Mouse (Mus musculus) macrophage (primary cell): ENCODE measurements around the gene Tgds. TPM values are rescaled to one million over a fixed set of nuclear protein-coding genes. Genes with fewer than 3 reads are reported as not detected.
"Not testable (repeated sequence)": the region's sequence is repeated elsewhere in the genome, so short reads cannot be mapped to it uniquely, and the experiment has no call there.

Experiments
- H3K27ac ChIP-seq: fragments of 350-480 bp; formaldehyde crosslinking; 2 replicates; pipeline ENCODE4 v1.9.0; 2021
- H3K36me3 ChIP-seq: fragments of 350-480 bp; formaldehyde crosslinking; 2 replicates; pipeline ENCODE4 v1.9.0; 2021; ENCODE audit errors: inconsistent target
- H3K4me3 ChIP-seq: fragments of 350-480 bp; formaldehyde crosslinking; 2 replicates; pipeline ENCODE4 v1.9.0; 2021; ENCODE audit errors: inconsistent target
- H3K79me2 ChIP-seq: fragments of 350-480 bp; formaldehyde crosslinking; 2 replicates; pipeline ENCODE4 v1.9.0; 2021; ENCODE audit errors: inconsistent target
- WGBS: methylation state at CpG from one replicate; pipeline ENCODE4 v1.1.7; 2026; ENCODE audit warnings: inconsistent platforms; ENCODE audit not compliant: missing documents; 5-methylcytosine and 5-hydroxymethylcytosine counted together
- polyA plus RNA-seq: library from polyadenylated mRNA; stranded (reverse); fragments of 250-400 nt; gene quantifications from 3 replicates; pipeline ENCODE4 v1.2.4, GENCODE M21; 2018; ENCODE audit warnings: inconsistent platforms
- total RNA-seq, 78 experiments: library from RNA; depleted of rRNA; stranded (reverse); fragments of 250-400 nt; gene quantifications; 1 replicate in 9 of 78; 2 replicates in 24 of 78; 3 replicates in 43 of 78; 4 replicates in 2 of 78; pipeline ENCODE4 v1.2.4; 2018; ENCODE audit warnings: inconsistent platforms in 56 of 78

Tgds gene
- 10 to 100 TPM in 15 of 26 experiments, 1 to 10 TPM in 11; 1.3 to 33.7 (median 12.8) TPM for total RNA-seq (2018; cell fraction: chromatin; rRNA removed)
- 10 to 100 TPM in 21 of 26 experiments, 1 to 10 TPM in 5; 4.4 to 14.1 (median 12.2) TPM for total RNA-seq (2018; cell fraction: cytosol; rRNA removed)
- 10 to 100 TPM in 13 of 26 experiments, 1 to 10 TPM in 13; 3.0 to 33.2 (median 10.5) TPM for total RNA-seq (2018; cell fraction: nucleus; rRNA removed)
- 9.7 to 18.9 TPM (median 10.4 TPM) in 3 replicates for polyA plus RNA-seq

DNA sequence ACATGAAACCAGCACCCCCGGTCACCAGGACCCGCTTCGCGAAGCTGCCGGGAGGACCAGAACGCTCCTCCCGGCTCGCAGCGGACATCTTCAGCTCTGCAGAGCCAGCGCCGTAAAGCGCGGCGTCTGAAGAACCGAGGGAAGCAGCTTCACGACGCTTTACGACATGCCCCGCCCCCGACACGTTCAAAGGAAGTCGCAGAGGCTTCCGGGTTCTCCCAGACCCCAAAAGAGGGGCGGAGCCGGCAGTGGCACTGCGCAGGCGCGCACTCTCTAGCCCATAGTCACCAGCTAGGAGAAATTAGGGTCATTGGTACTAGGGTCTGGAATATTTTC, at the start of gene Tgds:
Gene Tgds (minus strand): TSS at position 114 of the 336 bp plus-strand sequence.
- peak within 1 kb of the TSS; percentile 99 for H3K4me3 ChIP-seq
- H3K27ac ChIP-seq, result peak within 1 kb of the TSS; percentile 32
- peaks cover 12% of the 10 kb centered on the region; the same call in 1 of the 2 replicates for H3K79me2 ChIP-seq
- peaks cover 22% of the 10 kb centered on the region for H3K36me3 ChIP-seq
- WGBS, result under 1% methylated on average over 28 of the region's 28 CpGs

DNA sequence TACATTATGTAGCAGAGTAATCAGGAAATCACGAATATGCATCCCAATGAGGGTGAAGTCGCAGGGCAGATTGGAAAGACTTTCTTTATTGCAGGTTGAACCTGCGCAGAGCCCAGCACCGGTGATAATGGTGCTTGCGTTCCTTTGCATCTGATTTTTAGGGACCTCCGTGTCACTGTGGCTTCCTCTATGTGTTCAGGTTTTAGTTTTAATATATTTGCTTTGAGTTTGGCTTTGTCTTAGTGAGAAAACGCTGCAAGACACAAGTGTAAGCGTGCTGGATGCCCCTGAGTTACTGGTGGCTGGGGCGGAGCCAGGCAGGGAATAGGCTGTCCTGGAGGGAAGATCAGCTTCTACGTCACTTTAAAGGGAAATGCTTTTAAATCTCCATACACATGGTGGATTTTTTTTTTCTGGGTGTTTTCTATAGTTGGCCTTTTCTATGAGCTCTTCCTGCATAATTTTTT, 48.2 kb upstream of the Tgds start:
- Histone ChIP-seq H3K27ac (no peak overlapping the region), H3K79me2 (no peaks in the 10 kb centered on the region), H3K4me3 (peak overlapping the region; percentile 48), H3K36me3 (no peaks in the 10 kb centered on the region)
- 10% methylated on average over 10 of the region's 10 CpGs for WGBS

DNA sequence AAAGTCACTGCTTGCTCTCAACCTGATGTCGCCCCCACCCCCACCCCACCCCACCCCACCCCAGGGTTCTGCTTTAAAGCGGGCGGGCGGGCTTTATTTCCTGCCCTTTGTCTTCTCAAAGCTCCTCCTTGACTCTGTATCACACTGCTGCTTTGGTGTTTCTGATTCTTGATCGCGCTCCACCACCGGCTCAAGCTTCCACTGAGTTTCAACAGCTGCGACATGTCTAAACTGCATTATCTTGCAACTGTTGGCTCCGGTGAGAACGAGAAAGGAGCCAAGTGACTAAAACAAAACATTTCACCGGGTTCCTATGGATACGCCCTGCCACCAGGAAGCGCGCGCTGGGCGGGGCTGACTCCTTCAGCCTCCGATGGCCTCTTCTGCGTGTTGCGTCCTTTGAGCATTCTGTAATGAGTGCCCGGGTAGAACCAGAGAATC, 47.6 kb upstream of the Tgds start:
- WGBS, result 1% methylated on average over 19 of the region's 20 CpGs
- H3K79me2 ChIP-seq, result no peaks in the 10 kb centered on the region
- no peaks in the 10 kb centered on the region for H3K36me3 ChIP-seq
- H3K4me3 ChIP-seq, result peak overlapping the region; percentile 48
- no peak overlapping the region for H3K27ac ChIP-seq

DNA sequence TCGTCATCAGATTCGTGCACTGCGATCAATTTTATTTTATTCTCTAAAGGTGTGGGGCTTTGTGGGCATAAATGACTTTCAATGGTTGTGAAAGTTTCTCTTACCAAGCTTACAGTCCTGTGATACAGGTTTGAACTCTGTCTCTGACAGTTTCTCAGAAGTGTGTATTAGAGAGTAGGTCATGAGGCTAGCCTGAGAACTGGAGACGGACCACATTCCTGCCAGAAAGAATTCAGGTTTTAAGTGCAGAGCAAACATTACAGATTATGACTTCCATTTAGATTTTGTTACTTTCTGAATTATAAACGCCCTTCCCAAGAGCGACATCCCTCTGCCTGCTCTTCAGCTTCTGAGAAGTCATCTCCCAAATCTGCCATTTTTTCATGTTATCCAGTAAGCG, 47.1 kb upstream of the Tgds start:
- Histone ChIP-seq H3K27ac (no peak overlapping the region), H3K4me3 (peak overlapping the region; percentile 48), H3K36me3 (no peaks in the 10 kb centered on the region), H3K79me2 (no peaks in the 10 kb centered on the region)
- WGBS, result 52% methylated on average over 7 of the region's 7 CpGs

DNA sequence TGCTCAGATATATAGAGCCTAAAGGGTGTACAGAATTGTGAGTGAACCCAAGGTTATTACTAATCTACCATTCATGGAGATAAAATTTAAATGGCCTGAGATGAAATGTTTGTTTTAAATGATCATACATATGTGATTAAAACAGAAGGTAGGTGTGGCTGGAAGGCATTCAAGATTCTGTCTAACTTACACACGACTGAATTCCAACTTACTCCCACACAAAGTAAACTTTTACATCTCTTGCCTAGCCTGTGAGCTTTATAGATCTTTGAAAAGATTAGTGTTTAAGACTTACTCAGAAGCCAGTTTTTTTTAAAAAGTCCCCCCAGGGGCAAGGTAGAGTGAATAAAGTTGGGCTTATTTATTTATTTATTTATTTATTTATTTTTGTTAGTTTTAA, 46.7 kb upstream of the Tgds start:
- Histone ChIP-seq H3K79me2 (no peaks in the 10 kb centered on the region), H3K27ac (no peak overlapping the region), H3K36me3 (no peaks in the 10 kb centered on the region), H3K4me3 (no peak overlapping the region)
- 47% methylated on average over 1 of the region's 1 CpGs for WGBS

DNA sequence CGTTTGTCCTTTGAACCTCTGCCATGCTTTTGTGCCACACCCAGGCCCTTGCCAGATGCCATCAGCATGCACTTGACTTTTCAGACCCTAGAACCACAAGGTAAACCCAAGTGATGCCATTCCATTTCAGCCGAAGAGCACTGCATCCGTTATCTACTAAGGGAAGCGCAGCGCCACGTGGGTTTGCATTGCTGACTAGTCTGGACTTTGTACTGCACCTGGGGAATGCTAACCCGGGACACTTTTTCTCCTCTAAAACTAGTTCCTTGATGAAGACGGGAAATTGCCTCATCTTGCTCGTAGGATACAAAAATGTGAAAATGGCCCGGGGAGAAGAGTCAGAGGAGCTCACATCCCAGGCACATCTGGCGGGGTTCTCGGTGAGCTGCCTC, 43.1 kb upstream of the Tgds start:
- 88% methylated on average over 12 of the region's 12 CpGs for WGBS
- no peak overlapping the region for H3K4me3 ChIP-seq
- no peaks in the 10 kb centered on the region for H3K79me2 ChIP-seq
- no peaks in the 10 kb centered on the region for H3K36me3 ChIP-seq
- H3K27ac ChIP-seq, result no peak overlapping the region

- WGBS, result 93% methylated on average over 30 of the region's 30 CpGs
- H3K79me2 ChIP-seq, result no peaks in the 10 kb centered on the region
- H3K27ac ChIP-seq, result no peak overlapping the region
Measured at GRCm38 (mm10) chr14:118175071-118175693, 42.6 kb upstream of the Tgds start.

DNA sequence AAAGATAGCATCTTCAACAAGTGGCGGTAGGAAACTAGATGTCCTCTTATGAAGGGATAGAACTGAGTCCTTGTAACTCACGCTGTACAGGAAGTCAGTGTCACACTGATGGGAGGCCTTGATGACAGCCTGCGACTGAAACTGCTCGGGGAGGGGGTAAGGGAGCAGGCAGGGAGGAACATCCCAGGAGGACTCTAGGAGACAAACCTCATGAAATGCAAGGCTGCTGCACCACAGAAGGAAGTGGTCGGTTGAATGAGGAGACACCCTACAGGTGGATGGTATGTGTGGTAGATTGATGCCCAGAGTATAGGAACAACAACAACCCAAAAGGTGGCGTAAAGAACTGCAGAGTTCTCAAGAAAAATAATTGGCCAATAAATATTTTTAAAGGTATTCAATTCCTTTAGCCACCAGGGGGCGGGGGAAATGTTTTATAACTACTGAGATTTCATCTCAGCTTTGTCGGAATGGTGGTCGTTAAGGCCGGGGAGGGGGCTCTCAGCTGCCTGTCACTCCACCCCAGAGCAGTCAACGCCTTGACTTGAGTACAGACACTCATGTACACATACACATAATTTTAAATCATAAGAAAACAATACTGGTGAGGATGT, 41.1 kb upstream of the Tgds start:
- Histone ChIP-seq H3K27ac (no peak overlapping the region), H3K79me2 (no peaks in the 10 kb centered on the region), H3K36me3 (no peaks in the 10 kb centered on the region), H3K4me3 (no peak overlapping the region)
- WGBS, result 63% methylated on average over 11 of the region's 11 CpGs

More at GRCm38 (mm10) chr14:118175071-118175693, 42.6 kb upstream of the Tgds start:
- H3K4me3 ChIP-seq, result no peak overlapping the region
- H3K36me3 ChIP-seq, result no peaks in the 10 kb centered on the region

DNA sequence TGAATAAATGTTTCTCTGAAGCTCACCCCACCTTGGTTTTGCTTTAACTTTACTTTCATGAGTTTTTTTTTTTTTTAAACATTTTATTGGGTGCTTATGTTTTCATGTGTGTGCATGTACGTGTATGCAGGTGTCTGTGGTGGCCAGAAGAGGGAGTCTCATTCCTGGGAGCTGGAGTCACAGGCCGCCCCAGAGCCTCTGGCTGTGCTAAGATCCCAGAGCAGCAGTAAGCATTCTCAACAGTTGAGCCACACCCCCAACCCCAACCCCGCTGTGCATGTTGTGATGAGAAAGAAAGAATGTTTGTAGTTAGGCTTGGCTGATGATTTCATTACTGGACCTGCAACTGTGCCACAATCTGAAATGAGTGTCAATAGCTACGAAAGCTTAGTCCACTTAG, 36.2 kb upstream of the Tgds start:
- Histone ChIP-seq H3K36me3 (no peaks in the 10 kb centered on the region), H3K79me2 (no peaks in the 10 kb centered on the region), H3K4me3 (no peak overlapping the region), H3K27ac (no peak overlapping the region)
- WGBS, result 100% methylated on average over 4 of the region's 4 CpGs

GRCm38 (mm10) chr14:118162640-118163039, 30.1 kb upstream of the Tgds start:
- H3K4me3 ChIP-seq, result no peak overlapping the region
- H3K36me3 ChIP-seq, result peaks cover 39% of the 10 kb centered on the region; the same call in 1 of the 2 replicates
- 93% methylated on average over 14 of the region's 14 CpGs for WGBS
- no peaks in the 10 kb centered on the region for H3K79me2 ChIP-seq
- no peak overlapping the region for H3K27ac ChIP-seq

DNA sequence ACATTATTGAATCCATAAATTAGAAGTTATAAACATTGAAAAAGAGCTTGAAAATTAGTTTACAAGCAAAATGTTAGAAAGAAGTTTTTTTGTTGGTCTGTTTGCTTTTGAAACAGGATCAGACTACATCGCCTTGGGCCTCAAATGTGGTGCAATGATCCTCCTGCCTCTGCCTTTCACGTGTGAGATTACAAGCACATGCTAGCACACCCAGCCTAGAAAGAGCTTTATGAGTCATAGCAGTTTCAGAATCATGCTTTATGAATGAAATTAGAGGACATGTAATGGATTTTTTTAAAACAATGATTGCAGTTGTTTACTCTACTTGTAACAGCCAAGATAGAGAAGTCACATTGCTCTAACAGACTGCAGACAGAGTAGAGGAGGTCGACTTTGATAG, 29.2 kb upstream of the Tgds start:
- no peak overlapping the region for H3K4me3 ChIP-seq
- WGBS, result 85% methylated on average over 3 of the region's 3 CpGs
- peaks cover 39% of the 10 kb centered on the region; the same call in 1 of the 2 replicates for H3K36me3 ChIP-seq
- no peak overlapping the region for H3K27ac ChIP-seq
- no peaks in the 10 kb centered on the region for H3K79me2 ChIP-seq

DNA sequence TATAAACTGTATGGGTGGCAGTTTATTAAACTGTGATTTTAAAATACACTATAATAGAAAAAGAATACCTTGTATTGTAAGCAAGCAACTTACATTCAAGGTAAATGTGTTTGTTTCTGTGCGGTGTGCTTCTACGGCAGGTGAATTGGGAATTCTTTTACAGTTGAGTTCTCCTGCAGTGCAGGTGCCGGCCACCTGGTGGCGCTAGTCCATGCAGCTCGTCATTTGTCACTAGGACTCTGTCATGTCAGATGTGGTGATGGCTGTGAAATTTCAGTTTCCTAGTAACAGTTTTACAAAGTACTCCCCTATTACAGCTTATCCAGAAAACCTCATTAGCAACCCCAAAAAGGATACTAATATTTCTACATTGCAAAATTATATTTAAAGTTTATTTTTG, 24.6 kb upstream of the Tgds start:
- Histone ChIP-seq H3K36me3 (peaks cover 28% of the 10 kb centered on the region; the same call in 1 of the 2 replicates), H3K4me3 (no peak overlapping the region), H3K79me2 (no peaks in the 10 kb centered on the region), H3K27ac (no peak overlapping the region)
- WGBS, result 36% methylated on average over 5 of the region's 5 CpGs

DNA sequence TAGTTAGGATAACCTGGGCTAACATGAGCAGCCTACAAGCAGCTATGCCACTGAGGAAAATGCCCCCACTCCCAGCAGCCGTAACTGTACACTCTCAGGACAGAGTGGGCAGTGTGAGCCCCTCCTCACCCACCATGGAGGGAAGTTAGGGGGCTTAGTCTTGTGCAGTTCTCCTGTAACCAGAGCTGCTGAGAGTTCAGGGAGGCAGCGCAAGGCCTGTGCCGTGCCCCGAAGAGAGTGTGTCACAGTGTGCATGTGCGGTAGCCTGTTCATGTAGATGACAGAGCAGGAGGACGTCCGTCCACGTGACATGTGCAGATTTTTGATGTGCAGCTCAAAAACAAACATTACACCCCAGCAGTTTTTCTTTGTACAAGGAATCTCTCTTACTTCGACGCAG, 24.2 kb upstream of the Tgds start:
- no peak overlapping the region for H3K4me3 ChIP-seq
- H3K79me2 ChIP-seq, result no peaks in the 10 kb centered on the region
- H3K36me3 ChIP-seq, result peaks cover 24% of the 10 kb centered on the region; the same call in 1 of the 2 replicates
- no peak overlapping the region for H3K27ac ChIP-seq
- whole genome bisulfite sequencing, result 90% methylated on average over 10 of the region's 10 CpGs

- H3K27ac ChIP-seq, H3K4me3 ChIP-seq, H3K79me2 ChIP-seq: not testable (repeated sequence)
- WGBS, result 94% methylated on average over 14 of the region's 16 CpGs
- peaks cover 19% of the 10 kb centered on the region; the same call in 1 of the 2 replicates for H3K36me3 ChIP-seq
Measured at GRCm38 (mm10) chr14:118156056-118156455, 23.5 kb upstream of the Tgds start.

- H3K36me3 ChIP-seq, result no peaks in the 10 kb centered on the region
- WGBS, result over 99% methylated on average over 8 of the region's 8 CpGs
- H3K27ac ChIP-seq, result no peak overlapping the region
- H3K4me3 ChIP-seq, result no peak overlapping the region
- no peaks in the 10 kb centered on the region for H3K79me2 ChIP-seq
Measured at GRCm38 (mm10) chr14:118152294-118152651, 19.7 kb upstream of the Tgds start.
